Mouse (Mus musculus): ENCODE measurements around the gene Slc22a5.
"Not testable (repeated sequence)": the region's sequence is repeated elsewhere in the genome, so short reads cannot be mapped to it uniquely, and the experiment has no call there.

Slc22a5 gene

GRCm38 (mm10) chr11:53891505-53892451 is at the start of gene Slc22a5:
Slc22a5 (minus strand) TSS chr11:53891660.
- DNase-seq = peak; percentile 100

DNA sequence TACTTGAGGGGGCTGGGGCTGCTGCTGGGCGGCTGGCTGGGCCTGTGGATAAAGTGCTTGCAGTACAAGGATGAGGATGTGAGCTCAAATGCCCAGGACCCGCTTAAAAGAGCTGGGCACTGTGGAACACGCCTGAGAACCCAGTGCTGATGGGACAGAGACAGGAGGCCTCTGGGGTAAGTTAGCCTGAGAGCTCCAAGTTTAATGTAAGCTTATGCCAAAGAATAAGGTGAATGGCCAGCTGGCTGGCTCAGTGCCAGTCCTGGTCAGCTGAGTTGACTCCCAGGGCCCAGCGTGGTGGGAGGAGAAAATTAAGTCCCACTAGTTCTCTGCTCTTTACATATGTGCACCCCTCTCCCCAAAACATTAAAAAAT is 40.5 kb upstream of the Slc22a5 start:
- not testable (repeated sequence) for DNase-seq

DNA sequence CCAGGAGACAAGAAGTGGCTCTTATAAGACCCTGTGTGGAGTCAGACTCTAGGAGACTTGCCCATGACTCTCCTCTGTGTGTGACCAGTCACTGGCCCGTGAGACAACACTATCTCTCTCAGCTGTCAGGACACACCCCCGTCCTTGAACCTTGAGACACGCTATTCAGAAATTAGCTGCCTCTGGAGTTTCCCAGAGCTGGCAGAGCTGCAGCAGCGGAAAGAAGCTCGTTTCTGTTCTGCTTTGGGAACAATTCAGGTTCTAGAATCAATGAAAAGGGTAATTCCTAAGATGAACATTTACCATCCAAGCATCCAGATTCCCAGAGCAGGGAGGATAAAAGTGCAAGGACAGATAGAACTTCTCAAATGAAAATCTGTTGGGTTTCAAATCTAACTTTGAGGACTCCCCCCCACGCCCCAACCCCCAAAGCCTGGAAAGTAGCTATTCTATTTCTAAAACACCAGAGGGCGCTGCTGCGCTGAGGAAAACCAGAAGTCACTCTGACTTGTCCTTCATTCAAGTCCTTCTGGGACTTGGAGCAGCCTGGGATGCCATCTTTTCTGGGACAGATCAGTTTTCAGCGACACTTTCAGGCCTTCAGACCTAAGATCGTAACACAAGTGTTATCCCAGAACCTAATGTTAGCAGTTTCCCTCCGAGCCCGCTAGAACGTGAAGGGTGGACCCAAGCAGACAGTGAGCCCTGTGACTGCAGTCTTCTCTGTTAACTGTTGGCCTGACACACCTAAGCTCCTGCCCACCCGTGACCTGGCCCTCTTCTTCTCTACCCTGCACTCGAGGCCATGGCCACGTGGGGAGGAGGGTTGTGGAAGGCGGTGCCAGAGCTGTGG is 39.9 kb upstream of the Slc22a5 start:
- DNase-seq = peak; percentile 67

DNA sequence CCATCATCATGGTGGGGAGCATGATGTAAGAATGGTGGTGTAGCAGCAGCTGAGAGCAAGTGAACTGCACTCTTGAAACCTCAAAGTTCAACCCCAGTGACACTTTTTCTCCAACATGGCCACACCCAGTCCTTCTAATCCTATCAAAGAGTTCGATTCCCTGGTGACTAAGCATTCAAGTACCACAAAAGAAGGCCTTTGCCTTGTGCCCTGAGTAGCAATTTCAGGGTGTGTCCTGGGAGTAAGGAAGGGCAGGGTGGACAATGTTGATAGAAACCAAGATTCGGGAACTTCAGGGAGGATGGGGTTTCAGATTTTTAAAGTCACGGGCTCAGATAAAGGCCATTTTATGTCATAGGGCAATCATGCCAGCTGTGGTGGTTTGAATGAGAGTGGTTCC is 38.3 kb upstream of the Slc22a5 start:
- no peak for DNase-seq

GRCm38 (mm10) chr11:53928585-53928984 is 37.1 kb upstream of the Slc22a5 start:
- no peak for DNase-seq

DNA sequence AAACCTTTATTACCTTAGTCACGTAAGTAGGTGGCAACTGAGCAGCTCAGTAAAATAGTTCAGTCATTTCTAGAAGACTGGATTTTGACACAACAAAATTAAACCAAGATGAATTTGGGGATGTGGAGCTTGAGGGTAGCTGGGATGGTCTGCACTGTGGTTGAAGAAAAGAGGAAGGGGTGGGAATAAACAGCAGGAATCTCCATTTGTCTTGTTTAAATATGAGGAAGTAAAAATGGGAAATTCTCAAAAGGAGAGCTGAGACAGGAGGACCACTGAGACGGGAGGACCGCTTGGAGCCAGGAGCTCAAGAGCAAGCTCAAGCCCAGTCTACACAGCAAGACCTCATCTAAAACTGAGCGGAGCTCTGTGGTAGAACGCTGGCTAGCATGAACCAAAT is 34.8 kb upstream of the Slc22a5 start:
- no peak for DNase-seq

- no peak for DNase-seq
Observed at GRCm38 (mm10) chr11:53918851-53919250, 27.4 kb upstream of the Slc22a5 start.

DNA sequence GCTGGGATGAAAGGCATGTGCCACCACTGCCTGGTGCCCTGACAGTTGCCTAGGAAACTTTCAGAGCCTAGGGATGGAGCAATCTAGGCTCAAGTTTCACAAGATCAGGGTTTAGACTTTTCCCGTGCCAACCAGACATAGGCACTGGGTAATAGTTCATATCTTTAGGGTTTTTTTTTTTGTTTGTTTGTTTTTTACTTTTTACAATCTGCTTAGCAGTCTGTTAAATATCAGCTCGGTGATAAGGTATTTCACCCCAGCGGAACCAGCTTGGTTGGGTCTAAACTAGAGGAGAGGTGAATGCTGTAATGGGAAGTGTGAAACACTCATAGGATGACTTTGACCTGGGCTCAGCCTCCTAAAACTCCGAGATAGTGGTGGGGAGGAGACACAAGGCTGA is 19.6 kb upstream of the Slc22a5 start:
- DNase-seq = no peak

GRCm38 (mm10) chr11:53908686-53909085 is 17.2 kb upstream of the Slc22a5 start:
- no peak for DNase-seq

DNA sequence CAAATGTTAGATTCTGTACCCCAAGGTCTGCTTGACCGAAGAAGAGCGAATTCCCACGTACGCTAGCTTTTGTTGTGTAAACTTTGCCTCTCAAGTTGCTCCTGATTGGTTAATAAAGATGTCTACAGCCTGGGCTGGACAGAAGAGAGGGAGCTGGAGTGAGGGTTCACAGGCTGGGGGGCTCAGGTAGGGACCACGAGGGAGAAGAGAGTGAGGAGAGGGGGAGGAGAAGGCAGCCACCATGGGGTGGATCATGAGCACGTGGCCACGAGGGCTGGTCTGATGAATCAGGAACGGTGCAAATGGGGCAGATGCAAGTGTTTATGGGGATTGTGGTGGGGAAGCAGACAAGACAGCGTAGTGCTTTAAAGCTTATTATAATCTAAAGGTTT is 13.1 kb upstream of the Slc22a5 start:
- DNase-seq = no peak

- no peak for DNase-seq
Observed at GRCm38 (mm10) chr11:53903781-53904533, 12.5 kb upstream of the Slc22a5 start.

DNA sequence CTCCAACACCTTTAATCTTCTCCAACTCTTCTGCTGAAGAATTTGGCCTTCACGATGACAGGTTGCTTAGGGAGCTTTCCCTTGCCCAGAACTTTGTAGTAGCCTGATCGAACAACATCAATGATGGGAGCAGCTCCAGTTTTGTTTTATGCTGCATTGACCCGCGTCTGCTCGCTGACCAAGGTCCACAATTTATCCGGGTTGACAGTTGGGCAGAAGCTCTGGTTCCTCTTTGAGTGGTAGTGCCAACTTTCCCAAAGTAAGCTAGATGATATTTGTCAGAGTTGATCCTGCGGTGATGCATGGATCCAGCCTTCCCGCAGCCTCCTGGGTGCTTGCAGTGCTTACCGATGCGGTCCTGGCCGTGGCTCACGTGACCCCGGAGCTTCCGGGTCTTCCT is 11.3 kb upstream of the Slc22a5 start:
- DNase-seq = no peak

GRCm38 (mm10) chr11:53900991-53901390 is 9.5 kb upstream of the Slc22a5 start:
- DNase-seq = no peak

GRCm38 (mm10) chr11:53899981-53900380 is 8.5 kb upstream of the Slc22a5 start:
- DNase-seq = no peak

DNA sequence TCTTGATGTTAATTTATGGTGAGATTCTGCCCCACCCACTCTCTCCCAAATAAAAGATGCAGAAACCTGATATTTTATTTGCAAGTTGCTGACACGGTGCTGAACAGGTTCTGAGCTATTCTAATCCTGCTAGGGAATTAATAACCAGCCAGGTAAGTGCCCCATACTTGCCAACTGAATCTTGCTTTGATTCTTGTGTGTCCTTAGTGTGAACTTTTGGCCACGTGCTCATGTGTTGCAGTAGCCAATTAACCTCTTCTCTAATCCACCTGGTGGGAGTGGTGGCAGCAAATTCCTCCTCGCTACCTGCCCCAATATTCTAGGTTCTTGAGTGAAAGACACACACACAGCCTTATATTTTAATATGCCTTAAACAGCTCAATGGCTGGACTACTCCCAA is 7.5 kb upstream of the Slc22a5 start:
- DNase-seq = no peak

DNA sequence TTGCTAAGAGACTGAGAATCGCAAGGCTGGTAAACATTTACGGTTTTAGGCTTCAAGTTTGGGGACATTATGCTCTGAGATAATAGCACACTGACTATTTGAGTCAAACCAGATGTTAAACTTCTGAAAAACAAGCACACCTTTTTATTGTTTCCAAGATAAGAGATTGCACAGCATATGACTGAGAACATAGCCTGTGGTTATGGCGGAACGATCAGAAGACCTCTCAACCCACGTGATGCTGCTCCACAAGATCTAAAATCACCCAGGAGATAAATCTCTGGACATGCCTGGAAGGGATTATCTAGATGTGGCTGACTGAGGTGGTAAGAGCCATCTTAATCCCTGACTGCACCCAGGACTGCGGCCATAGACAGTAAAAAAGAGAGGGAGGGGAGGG is 5.5 kb upstream of the Slc22a5 start:
- DNase-seq = no peak

- no peak for DNase-seq
Observed at GRCm38 (mm10) chr11:53893451-53893850, 2.0 kb upstream of the Slc22a5 start.

GRCm38 (mm10) chr11:53892716-53893416 is 1.4 kb upstream of the Slc22a5 start:
- no peak for DNase-seq

GRCm38 (mm10) chr11:53890906-53891504 is 455 bp downstream of the Slc22a5 start:
- no peak for DNase-seq

DNA sequence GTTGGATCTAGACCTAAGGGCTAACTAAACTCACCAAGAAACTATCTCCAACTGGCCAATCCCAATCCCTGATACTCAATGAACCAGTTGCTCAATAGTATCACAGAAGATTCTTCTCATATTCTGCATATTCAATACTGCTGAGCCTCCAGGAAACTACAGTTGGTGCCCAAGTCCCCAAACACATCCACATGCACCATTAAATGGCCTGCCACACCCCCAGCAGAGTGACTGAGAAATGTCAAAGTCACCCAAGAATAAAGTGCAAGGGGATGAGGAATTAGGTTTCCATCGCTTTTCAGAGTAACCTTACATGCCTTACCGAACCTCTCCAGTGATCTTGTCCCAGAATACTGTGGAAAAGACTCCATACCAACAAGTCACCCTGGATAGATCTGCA is 1.2 kb downstream of the Slc22a5 start:
- no peak for DNase-seq

DNA sequence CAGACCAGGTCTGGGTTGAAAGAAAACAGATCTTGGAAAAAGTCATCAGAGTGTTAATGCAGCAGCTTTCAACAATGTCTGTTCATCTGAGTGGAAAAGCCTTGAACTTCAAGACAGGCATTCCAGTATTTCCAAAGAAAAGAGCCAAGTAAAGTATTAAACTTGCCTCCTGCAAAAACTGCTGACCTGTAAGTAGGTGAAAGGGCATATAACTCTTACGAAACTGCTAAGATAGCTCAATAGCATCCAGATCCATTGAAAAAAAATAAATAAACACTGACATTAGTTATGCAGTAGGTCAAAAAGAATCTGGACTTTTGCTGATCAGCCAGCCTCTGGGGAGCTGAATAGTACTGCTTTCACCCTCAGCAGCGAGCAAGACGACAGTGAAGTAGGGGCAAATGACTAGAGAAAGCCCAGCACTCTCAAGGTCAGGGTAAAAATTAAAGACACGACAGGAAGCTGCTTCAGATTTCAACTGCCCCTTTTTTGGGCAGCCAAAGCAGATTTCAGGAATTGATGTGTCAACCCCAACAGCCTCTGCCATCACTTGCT is 2.3 kb downstream of the Slc22a5 start:
- DNase-seq = no peak

DNA sequence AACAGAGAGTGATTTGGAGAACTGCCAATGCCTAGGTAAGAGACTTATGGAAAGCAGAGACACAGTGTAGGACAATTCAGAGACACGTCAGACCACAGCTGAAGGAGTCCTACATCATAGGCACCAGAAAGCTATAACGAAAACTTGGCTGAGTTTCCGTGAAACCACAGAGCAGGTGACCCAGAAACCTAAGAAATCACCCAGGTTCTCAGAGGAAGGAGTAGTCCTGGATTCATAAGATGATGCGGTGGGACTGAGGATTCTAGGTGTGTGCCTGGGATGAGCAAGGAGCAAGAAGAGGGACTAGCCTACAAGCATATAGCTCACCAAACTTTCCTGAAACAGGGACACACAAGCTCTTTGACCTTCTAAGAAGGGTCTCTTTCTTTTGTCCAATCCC is 3.2 kb downstream of the Slc22a5 start:
- DNase-seq = no peak
